Mouse (Mus musculus) adrenal gland, adult (tissue): ENCODE data around the gene Ccr1l1.
A peak's percentile ranks its signal among the peaks of the same experiment; 100 is the strongest.
"Not testable (repeated sequence)": the region's sequence is repeated elsewhere in the genome, so short reads cannot be mapped to it uniquely, and the experiment has no call there.

Experiments used
- DNase-seq, 2 experiments: peaks; one replicate each; pipeline ENCODE4 v3.0.0; 2022 to 2023; ENCODE audit warnings: low spot score in 1 of 2; ENCODE audit not compliant: inconsistent age in 2 of 2

The Ccr1l1 gene

GRCm38 (mm10) chr9:123978308-123978707 is at the start of gene Ccr1l1:
Gene Ccr1l1 (minus strand): TSS chr9:123978408.
- DNase-seq: no peak

- no peak for DNase-seq
Measured at GRCm38 (mm10) chr9:124021672-124022071, 43.5 kb upstream of the Ccr1l1 start, which contains the start of gene Ccr3. Gene Ccr3 (plus strand): TSS chr9:124021972.

GRCm38 (mm10) chr9:124019887-124020286 is 41.7 kb upstream of the Ccr1l1 start:
- no peak for DNase-seq

- DNase-seq: no peak
Measured at GRCm38 (mm10) chr9:124016048-124016447, 37.8 kb upstream of the Ccr1l1 start.

GRCm38 (mm10) chr9:124014985-124015652 is 36.9 kb upstream of the Ccr1l1 start:
- no peak for DNase-seq

GRCm38 (mm10) chr9:124013270-124013669 is 35.1 kb upstream of the Ccr1l1 start:
- no peak for DNase-seq

GRCm38 (mm10) chr9:124012691-124013090 is 34.5 kb upstream of the Ccr1l1 start:
- DNase-seq: no peak

GRCm38 (mm10) chr9:123999784-124000183 is 21.6 kb upstream of the Ccr1l1 start:
- DNase-seq: no peak

- DNase-seq: no peak
Measured at GRCm38 (mm10) chr9:123997719-123998118, 19.5 kb upstream of the Ccr1l1 start.

GRCm38 (mm10) chr9:123991312-123991906 is 13.2 kb upstream of the Ccr1l1 start:
- no peak for DNase-seq

- no peak for DNase-seq
Measured at GRCm38 (mm10) chr9:123989671-123990070, 11.5 kb upstream of the Ccr1l1 start.

- DNase-seq: no peak
Measured at GRCm38 (mm10) chr9:123986217-123986616, 8.0 kb upstream of the Ccr1l1 start.

GRCm38 (mm10) chr9:123984943-123985342 is 6.7 kb upstream of the Ccr1l1 start:
- no peak for DNase-seq

GRCm38 (mm10) chr9:123982720-123983119 is 4.5 kb upstream of the Ccr1l1 start:
- no peak for DNase-seq

GRCm38 (mm10) chr9:123981909-123982308 is 3.7 kb upstream of the Ccr1l1 start:
- DNase-seq: no peak

- DNase-seq: not testable (repeated sequence)
Measured at GRCm38 (mm10) chr9:123980858-123981475, 2.8 kb upstream of the Ccr1l1 start.

GRCm38 (mm10) chr9:123976876-123977663 is 1.1 kb downstream of the Ccr1l1 start:
- DNase-seq: no peak

- DNase-seq: no peak
Measured at GRCm38 (mm10) chr9:123975630-123976029, 2.6 kb downstream of the Ccr1l1 start.

- DNase-seq: peak in 1 of 2 experiments; percentile 28
Measured at GRCm38 (mm10) chr9:123968290-123968912, 9.8 kb downstream of the Ccr1l1 start, which contains the start of gene Ccr1. Gene Ccr1 (minus strand): TSS chr9:123968692.

GRCm38 (mm10) chr9:123966858-123967495 is 11.2 kb downstream of the Ccr1l1 start:
- DNase-seq: not testable (repeated sequence)
